16 mouse cellular contexts compared by ENCODE assay signal in genomic region chr15:99813639-99814038, GRCm38 (mm10).
"Had no signal": no experiment of that assay in that cellular context is flagged by ENCODE, and none has a peak within 500 bp of the region (broad histone marks: within the 10 kb centered on the region; RNA-seq: fewer than 3 reads in every experiment).

No protein-coding gene starts in this region.

- H3K4me2 ChIP-seq: neural tube, embryonic 13.5 days; neural tube, embryonic 15.5 days; stomach, embryonic 15.5 days had no signal

- H3K27ac ChIP-seq: neural tube, embryonic 13.5 days; neural tube, embryonic 15.5 days; stomach, embryonic 15.5 days; stomach, postnatal 0 days had no signal

- H3K9me3 ChIP-seq: neural tube, embryonic 13.5 days; neural tube, embryonic 15.5 days; stomach, embryonic 15.5 days had no signal

- H3K4me3 ChIP-seq: neural tube, embryonic 13.5 days; neural tube, embryonic 15.5 days; stomach, embryonic 15.5 days had no signal

- DNase-seq: retina, postnatal 1 day; right cerebral cortex, adult 18-20 months; right cerebral cortex, postnatal 14 days; right cerebral cortex, postnatal 25 days; right cerebral cortex, postnatal 4 days; spleen, adult 18-20 months; thymus, adult 18-20 months; thymus, adult 2 months; thymus, postnatal 14 days; thymus, postnatal 25 days; thymus, postnatal 36 days; thymus, postnatal 4 days had no signal

- H3K27me3 ChIP-seq: neural tube, embryonic 13.5 days; neural tube, embryonic 15.5 days; stomach, embryonic 15.5 days had no signal

- H3K9ac ChIP-seq: neural tube, embryonic 13.5 days; neural tube, embryonic 15.5 days; stomach, embryonic 15.5 days had no signal
